Mouse (Mus musculus) CD4-positive naive resting alpha-beta T cell, adult 57 days (primary cell): ENCODE data around the gene Gm21915. TPM values are rescaled to one million over a fixed set of nuclear protein-coding genes. Genes with fewer than 3 reads are reported as not detected.

ENCODE experiments used
- total RNA-seq: library from RNA; stranded (reverse); gene quantifications from one replicate; pipeline ENCODE4 v1.2.4, GENCODE M21; 2023

Gene Gm21915
- total RNA-seq: not detected

DNA sequence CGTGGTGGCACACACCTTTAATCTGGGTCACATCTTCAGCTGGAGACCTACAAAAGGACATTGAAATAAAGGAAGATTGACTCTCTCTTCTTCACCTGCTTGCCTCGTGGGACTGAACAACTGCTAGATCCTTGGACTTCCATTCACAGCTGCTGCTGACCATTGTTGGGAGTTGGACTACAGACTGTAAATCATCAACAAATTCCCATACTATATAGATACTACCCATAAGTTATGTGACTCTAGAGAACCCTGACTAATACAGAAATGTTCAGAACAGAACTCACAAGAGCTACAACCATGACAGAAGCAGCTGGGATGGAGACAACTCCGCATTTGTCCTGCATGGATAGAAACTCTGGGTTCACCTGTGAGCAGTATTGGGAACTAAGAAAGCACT, at the start of gene Gm21915:
Gene Gm21915 (plus strand): TSS at position 301 of the 400 bp plus-strand sequence.

DNA sequence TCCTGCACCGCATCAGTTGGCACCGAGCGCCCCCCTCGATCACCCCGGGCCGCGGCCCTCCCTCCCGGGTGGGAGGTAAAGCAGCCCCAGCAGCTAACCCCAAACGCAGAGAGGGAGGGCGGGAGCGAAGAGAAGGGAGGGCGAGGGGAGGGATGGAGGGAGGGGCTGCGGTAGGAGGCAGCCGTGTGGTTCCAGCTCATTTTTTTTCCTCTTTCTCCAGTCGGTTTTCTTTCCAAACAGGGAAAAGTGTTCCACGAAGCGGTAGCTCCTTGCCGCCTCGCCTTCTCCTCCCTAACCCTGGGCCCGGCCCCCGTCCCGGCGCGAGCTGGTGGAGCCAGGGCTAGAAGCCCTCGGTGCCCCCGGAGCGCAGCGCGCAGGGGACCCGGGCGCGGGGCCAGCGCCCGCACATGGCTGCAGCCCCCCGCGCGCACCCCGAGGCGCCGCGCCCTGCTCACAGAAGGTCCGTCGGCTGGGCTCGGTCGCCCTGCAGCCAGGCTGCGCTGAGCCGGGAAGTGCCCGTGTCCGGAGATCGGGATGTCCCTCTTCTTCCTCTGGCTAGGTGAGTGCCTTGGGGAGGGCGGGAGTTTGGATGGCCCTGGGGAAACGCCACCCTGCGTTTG, 15.5 kb downstream of the Gm21915 start, which contains the start of gene Clmp:
Gene Clmp (plus strand): TSS at position 162 of the 620 bp plus-strand sequence.

Other genes starting within 250 kb of the Gm21915 start
- gene Gramd1b, start 139.2 kb upstream of the Gm21915 start, total RNA-seq: 48.3 TPM
- 0.24 TPM for gene Clmp, start 15.3 kb downstream of the Gm21915 start, total RNA-seq
- gene Hspa8, start 130.4 kb downstream of the Gm21915 start, total RNA-seq: 1,746 TPM
- gene Bsx, start 203.5 kb downstream of the Gm21915 start, total RNA-seq: not detected